Mouse (Mus musculus) CD8-positive naive resting alpha-beta T cell, adult 2 months (primary cell): ENCODE measurements around the gene Sdc4.

ENCODE experiments used
- DNase-seq, 2 experiments: peaks; one replicate each; pipeline ENCODE4 v3.0.0; 2022; ENCODE audit warnings: low read depth in 2 of 2, low spot score in 2 of 2

The Sdc4 gene

DNA sequence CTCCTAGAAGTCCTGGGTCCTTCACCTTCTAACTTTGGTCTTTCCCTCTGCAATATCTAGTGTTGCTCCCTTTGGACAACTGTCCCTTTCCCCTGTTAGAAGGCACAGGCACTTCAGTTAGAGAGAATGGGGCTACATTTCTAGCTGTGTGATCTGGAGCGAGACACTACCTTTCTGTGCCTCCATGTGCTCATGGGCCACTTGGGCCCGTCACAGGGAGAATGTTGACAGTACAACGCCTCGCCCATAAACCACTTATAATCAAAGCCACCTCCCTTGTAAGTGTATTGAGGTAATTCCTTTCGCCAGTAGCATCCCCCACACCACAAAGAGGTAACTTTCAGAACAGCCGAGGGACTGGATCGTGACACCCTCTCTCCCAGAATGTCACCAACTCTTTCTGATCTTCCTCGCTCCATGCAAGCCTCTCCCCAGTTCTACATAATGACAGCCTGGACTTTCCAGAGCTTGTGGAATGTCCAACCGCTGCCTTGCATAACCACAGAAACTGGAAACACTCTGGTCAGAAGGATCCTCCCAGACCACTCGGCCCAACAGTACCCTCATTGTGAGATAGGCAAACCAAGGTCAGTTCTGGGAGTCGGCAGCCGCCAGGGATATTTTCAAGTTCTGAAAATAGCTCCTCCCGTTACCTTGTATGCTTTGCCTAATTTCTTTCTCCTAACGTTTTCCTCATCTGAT, 5.8 kb upstream of the Sdc4 start:
- no peak for DNase-seq

DNA sequence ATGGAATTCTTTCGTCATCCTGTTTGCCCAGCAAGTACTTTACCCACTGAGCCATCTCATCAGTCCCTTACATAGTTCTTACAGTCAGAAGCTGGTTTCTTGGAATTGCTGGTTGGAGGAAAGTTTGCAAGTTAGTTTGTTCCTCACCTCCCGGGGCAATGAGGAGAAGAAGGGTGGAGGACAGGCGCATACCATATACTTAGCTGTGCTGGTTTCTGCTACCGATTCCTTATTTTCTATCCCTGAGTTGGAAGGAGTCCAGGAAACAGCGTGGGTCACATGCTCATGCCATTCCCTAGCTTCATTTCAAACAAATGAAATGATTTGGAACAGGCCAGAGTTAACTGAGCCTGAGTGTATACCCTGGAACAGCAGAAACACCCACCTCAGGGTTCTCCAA, 5.2 kb upstream of the Sdc4 start:
- no peak for DNase-seq

DNA sequence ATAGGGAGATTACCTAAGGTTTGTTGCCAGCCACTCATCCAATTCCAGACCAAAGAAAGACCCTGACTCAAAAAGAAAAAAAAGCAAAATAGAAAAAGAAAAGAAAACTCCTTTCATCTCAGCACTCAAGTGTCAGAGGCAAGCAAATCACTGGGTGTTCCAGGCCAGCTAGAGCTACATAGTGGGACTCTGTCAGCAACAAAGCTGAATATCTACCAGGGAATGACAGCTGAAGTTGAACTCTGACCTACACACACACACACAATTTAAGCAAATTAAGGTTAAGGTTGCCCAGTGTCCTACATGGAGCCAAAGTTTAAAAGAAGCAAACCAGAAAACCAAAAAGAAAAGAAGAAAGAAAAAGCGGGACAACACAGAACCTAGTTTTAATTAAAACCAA, 4.5 kb upstream of the Sdc4 start:
- DNase-seq, result no peak

DNA sequence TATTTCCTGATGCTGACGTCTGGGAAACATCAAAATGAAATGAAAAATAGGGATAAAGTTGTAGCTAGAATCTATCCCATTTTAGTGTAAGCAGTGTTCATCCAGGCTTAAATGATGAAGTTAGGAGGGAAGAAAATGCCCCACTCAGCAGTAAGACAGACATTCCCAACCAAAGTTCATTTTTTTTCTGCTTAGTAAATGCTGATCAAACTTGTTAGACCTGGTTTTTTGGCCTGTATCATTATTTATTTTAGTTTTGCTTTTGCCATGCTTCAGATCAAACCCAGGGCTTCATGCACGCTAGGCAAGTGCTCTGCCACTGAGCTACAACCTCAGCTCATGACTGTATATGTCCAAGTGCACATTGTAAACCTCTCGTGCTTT, 2.4 kb upstream of the Sdc4 start:
- DNase-seq, result no peak

DNA sequence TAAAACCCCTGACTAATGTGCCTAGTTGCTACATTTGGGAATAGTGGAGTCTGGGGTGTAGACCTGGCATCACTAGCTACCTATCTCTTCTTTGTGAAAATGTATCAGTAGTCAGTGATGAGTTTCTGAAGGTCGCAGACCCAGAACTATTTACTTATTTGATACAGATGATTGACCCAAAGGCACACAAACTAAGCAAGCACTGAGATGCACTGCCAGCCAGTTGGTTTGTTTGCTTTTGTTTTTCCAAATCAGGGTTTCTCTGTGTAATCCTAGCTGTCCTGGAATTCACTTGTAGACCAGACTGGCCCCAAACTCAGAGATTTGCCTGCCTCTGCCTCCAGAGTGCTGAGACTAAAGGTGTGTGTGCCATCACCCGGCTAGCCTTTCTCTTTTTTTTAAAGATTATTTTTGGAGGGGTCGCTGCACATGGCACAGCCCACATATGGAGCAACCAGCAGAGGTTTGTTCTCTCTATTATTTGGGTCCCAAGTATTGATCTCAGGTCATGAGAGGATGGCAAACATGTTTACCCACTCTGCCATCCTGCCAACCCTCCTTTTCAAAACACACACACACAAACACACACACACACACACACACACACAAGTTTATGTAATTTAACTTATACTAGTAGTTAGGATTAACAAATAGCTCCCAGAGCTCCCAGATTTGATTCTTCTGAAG, 1.9 kb upstream of the Sdc4 start:
- no peak for DNase-seq

DNA sequence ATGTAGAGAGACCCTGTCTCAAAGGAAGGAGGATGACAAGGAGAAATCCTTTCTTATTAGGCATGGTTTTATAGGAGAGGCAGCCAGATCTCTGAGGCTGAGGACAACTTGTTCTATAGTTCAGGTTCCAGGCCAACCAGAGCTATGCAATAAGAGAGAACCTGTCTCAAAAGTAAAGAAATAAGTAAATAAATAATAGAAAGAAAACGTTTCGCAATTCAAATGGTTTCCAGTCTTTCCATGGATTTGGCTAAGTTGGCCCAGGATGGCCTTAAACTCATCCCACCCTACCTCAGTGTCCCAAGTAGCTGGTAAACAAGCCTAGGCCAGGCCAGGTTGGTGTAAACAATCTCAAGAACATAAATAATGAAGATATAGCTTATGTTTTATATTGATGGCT, 1.0 kb upstream of the Sdc4 start:
- DNase-seq, result no peak

DNA sequence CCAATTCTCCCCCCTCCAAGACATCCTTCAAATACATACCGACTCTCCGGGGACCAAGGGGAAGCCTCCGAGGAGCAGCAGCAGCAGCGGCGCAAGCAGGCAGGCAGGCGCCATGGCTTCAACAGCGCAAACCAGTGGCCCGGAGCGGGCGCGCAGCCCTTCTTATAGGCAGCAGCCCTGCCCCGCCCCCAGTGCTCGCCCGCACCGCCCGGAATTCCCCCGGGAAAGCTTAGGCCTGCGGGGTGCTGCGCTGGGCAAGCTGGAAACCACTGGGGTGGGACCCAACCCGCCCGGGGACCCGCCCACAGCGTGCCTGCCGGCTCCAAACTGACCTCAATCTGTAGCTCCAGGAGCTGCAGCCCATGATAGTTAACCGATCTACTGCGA, 643 bp downstream of the Sdc4 start:
- DNase-seq, result peak; percentile 13 to 30

DNA sequence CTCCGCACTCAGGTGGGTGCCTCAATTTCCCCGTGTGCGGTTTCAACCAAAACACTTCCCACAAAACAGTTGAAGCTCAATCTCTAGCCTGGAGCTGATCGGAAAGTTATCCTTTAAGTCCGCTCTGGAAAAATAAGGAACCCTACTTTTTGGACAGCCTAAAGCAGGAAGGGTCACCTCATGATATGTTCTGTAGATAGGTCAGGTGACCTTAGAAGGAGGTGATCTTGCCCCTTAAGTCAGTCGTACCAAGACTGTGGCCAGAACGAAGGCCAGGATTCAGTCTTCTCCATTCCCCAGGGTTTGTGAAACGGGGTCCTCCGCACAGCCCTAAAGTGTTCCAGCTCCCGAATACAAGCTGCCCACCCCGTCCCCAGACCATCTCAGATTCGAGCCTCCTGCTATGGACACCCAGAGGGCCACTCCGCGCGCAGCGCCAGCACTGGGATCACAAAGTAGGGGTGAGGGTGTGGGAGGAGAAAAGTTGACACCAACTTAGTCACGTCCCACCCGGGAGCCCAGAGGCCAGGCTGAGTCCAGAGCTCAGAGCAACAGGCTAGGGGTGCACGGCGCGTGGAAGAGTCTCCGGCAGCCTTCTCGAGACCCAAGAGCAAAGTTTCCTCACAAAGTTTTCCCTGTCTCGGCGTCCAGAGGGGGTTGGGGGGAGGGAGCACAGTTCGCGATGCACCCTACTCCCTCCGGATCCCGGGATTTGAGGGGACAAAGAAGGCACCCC, 1.2 kb downstream of the Sdc4 start:
- DNase-seq, result peak in 1 of 2 experiments; percentile 8

DNA sequence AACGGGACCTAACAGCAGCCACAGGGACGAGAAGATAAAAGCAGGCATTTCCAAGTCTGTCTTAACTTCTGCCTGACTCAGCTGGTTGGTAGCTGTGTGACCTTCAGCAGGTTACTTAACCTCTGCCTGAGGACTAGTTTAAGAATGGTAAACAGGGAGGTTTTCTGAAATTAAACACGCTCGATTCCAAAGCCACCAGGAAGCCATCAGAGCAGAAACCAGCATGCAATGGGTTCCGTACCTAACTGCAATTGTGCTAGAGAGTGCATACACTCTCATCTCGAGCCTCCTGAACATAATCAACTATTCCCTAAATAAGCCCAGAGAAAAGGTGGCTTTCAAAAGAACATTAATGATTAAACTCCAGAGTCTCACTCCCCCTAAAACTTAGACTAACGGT, 2.0 kb downstream of the Sdc4 start:
- no peak for DNase-seq

DNA sequence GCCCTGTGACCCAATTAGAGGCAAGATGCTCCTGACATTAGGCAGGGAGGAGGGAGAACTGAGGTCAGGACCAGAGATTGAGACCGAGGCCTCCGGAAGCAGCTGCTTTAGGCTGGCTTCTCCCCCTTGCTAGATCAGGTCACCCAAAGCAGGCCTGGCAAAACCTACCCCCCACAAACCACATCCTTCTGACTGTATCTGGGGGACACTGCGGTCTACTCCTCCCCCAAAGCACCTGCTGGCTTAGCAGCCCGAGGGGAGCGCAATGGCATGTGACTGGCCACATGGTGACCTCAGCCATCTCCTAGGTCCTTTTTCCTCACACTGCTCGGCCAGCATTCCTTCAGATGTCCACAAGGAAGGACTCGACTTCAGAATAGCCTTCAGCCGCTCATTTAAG, 2.5 kb downstream of the Sdc4 start:
- DNase-seq, result peak; percentile 15 to 35

DNA sequence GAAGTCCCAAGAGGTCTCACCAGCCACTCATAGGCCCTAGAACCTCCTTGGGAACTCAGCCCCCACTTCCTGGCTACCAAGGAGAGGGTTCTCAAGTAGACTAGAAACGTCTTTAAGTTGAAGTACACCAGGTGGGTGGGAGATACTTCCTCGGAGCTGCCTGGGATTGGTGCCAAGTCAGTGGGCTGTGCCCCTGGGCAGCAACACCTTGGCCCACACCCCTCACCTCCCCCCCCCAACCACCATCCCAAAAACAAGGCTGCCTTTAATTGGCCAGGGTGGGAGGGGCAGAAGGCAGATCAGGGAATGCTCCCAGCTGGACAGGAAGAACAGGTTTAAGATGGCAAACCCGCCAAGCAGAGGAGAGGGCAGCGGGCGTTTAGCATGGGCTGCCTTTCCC, 3.4 kb downstream of the Sdc4 start:
- DNase-seq, result no peak

DNA sequence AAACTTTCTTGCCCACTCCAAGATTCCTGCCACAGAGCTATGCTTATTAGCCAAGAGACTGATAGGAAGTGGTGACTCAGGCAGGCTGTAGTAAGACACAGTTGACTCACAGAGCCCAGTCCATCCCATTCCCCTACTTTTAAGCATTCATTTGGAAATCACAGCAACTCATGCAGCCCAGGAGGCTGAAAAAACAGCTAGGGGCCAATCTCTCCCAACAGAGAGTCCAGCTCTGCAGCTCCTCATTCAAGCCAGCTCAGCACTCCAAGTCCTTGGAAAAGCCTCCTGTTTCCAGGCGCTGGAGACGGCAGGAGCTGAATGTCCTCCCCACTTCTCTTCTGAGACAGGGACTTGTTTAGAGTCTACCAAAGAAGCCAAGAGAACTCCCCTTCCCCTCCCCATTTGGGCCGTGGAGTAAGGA, 4.7 kb downstream of the Sdc4 start:
- no peak for DNase-seq

DNA sequence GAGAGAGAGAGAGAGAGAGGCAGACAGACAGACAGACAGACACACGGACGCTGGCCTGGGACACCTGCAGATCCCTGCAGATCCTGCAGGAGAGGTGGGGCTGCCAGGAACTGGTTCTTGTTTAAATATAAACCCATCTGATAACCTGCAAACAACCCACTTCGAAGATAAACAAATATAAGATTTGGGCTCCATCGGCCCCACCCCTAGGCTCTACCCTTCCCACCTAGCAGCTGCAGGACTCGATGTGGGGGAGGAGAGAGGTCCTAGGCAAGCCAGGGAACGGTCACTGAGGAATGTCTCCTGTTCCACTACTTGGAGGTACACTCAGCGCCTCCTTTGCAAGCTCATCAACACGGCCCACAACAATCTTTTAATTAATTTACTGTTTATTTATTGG, 5.4 kb downstream of the Sdc4 start:
- DNase-seq, result no peak

DNA sequence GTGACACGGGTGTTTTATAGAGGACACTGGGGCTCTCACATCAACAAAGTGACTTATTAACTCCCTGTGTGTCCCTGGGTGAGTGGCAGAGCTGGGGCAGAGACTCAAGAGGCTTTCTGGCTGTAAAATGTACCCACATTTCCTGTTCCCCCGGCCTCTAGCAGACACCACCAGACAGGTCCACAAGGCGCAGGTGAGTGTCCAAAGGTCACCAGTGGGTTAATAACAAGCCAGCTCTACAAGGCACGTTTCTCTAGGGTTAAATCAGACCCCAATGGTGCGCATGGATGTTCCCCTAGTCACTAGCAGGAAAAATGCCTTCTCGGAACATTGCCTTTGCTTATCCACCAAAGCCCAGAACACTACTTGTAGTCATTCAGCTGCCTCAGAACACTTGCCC, 6.0 kb downstream of the Sdc4 start:
- DNase-seq, result no peak

DNA sequence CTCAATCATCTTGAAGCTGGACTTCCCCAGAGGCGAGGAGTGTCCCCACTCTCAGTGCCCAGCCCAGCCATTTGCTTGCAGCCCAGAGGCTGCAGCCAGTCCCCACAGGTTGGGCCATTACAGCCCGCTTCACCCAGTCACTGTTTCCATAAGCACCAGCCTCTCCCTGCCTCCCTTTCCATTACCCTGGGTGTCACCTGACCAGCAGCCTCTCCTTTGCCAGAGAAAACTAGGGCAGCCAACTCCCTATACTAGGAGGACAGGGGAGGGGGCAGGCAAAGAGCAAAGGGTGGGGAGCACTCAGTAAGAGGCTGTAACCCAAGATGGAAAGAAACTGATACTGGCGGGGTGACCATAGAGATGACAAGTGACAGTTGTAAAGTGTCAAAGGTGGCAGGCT, 6.7 kb downstream of the Sdc4 start:
- no peak for DNase-seq

DNA sequence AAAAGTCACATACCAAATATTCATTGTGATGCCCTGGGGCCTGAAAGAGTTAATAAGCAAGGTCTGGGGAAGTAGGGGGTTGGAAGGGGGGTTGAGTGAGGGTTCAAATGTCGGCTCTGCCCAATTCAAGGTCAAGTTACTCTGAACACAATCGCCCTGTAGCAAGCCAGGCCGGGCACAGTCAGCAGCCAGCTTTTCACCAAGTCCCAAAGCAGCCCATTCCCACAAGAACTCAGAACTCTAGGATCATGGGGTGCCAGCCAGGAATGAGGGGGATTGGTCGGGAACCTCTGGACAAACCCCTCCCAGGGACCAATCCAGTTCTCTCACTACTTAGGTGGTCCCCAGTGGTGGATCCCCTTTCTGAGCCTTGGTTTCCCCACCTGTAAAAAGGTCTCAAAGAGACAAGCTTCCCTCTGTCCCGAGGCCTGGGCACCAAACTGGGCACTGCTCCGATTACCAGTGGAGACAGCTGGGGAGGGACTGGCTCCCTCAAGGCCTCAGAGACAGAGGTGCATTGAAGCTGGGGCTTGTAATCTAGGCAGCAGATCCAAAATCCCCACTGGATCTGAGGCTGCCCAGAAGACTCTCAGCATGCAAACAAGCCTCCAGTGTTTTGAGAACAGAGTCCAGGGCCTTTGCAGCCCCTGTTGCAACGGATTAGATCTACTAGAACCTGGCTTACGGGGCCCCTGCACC, 7.3 kb downstream of the Sdc4 start:
- DNase-seq, result no peak

DNA sequence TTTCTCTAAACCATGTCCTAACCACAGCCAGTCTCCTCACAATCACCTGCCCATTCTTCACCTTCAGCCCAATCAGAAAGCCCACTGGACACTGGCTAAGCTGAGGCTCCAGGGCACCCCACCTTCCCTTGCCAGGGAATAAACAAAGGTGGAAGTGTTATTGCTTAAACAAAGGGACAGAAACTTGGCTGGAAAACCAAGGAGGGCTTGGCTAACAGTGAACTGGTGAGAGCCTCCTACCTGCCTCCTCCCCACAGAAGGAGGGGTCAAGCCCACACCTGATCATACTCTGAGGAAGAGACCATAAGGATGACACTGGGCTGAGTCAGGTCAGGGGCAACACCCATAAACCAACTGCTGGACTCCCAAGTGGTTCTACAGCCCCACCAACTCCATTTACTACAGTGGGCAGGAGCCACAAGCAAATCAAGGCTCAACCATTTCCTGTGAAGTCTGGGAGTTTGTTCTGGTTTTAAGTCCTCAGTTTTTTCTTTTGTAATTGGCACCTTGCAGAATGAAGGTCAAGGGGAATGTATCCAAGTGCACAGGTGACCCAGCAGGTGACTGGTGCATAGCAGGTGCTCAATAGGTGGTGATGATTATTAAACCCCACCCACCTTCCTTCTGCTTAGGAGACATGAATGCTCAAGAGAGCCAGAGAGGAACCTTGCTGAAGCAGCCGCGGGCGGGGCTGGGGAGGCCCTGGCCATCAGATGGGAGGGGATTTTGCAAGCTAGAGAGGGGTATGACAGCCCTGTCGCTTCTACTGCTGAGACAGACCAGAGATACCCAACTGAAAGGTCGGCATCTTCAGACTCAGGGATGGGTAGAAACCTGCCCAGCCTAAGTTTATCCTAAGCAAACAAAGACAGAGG, 8.2 kb downstream of the Sdc4 start:
- DNase-seq, result no peak

DNA sequence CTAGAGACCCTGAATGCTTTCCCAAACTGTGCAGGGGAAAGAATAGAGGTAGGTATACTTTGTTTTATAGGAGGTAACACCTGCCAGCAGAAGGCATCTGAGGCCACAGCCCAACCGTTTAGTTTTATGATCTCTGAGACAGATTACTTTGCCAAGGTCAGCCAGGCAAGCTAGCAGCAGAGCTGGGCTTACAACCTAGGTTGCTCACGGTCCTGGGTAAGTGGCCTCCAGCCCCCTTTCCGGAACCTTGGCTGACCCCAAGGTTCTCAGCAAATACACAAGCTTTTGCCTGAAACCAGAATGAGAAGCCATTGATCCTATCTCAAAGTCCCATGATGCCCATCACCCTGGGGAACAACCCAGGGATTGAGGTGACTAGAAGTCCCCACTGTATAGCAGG, 9.0 kb downstream of the Sdc4 start:
- DNase-seq, result no peak

DNA sequence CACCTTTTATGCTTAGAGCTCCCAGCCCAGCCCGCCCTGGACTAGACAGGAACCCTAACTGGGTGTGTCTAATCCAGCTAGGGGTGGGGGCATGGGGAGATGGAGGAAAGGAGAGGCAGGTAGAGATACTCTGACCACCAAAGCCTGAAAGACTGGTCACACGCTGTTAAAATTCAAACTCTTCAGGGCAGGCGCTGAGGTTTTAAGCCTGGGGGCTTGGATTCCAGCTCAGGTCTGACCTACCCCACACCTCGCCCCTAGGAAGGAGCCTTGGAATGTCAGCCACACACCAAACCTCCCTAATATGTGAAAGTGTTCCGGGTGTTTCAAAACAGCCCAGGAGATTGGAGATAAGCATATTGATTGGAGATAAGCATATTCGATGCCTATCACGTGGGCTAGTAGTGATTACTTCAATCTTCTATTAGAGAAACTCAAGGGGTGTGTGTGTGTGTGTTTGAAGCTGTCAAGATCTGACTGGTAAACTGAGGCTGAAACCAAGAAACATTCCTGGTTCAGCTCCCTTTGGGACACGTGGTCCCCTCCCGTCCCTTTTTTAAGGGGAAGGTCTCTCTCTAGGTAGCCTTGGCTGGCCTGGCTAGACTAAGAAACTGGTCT, 10.3 kb downstream of the Sdc4 start:
- DNase-seq, result no peak

DNA sequence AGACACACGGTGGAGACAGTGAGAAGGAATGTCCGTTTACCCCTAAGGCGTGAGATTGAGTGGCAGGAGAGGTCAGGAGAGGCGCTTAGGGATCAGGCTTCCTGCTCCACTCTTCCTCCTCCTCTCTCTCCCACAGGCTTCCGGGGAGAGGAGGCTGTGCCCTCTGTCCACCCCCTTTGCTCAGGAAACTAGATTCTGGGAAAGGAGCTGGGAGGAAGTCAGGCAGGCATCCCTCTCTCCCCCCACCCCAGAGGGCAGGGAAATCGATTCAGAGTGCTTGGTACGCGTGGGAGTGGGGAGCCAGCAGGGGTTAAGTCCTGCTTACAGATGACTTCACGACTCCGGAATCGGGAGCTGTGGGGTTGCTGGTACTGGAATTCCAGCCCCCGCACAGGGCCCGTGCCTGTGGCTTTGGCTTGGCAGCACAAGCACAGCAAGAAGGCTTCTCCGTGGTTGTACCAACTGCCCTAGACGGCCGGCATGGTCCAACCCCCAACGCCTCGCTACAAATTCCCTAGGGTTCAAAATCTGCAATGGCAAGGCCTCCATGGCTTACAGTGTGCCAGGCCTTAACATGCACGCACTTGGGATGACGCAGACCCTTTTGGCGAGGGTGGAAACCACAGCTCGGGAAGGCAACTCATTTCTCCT, 11.0 kb downstream of the Sdc4 start:
- DNase-seq, result no peak
